Mouse (Mus musculus): ENCODE results near the gene Erich2.

The Erich2 gene

DNA sequence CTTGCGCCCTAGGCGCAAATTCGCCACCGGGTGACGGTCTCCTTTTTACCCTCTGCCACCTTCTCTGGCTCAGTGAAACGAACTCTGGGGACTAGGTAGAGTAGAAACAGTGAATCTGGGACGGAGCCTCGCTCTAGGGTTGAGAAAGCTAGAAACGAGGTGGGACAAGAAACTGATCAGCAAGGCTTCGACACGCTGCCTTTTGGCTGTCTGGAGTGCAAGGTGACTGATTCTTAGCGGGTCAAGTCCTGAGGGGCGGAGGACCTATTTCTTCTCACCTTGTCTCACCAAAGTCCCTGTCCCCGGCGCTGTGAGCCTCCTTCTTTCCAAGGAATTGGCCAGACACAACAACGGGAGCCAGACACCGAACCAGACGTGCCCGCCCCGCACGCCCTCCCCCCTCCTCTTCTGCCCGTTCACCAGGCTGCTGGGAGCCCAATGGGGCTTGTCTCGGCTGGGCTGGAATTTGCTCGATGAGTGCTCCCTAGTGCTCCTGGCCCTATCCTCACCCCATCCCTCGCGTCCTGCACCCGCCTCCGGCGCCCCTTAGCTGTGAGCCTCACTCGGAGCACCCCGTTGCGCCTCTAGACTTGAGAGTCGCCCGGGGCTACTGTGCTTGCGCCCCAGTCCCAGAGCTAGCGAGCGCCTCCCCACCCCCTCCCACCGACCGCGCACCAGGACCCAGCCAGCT is 54.5 kb downstream of the Erich2 start:
- DNase-seq, result no peak

DNA sequence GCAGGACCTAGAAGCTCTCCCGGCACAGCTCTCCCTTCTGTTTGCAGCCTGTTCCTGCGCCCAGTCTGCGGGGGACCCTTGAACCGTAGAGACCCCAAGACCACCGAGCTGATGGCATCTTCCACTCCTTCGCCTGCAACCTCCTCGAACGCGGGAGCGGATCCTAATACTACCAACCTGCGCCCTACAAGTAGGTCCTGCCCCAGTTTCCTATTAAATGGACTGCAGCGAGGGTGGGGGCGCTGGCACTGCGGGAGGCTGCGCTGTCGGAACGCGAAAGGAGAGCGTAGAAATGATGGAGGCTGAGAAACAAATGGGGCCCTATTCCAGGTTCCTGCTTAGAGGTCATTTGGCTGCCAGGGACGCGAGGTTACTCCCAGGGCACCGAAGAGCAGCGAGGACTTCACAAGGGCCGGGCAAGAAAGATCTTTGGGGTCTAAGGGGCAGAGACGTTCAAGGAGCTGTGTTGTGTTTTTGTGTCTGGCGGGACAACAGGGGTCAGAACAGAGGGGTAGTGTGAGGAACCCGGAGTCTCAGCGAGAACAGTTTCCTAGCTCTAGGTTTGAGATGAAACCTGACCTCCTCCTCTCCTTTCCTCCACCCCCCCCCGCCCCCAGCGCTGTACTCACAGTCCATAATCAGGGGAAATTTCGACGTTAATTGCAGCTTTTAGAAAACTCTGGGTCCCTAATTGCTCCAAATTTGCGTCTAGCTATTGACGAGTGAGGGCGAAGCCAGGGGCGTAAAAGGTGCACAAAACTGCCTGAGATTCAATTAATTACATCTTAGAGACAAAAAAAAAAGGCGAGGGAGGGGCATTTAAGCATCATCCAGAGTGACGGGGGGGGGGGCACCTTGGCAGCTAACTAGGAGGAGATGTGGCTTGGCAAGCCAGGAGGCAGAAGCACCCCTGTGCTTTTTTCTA is 55.4 kb downstream of the Erich2 start:
- no peak for DNase-seq

DNA sequence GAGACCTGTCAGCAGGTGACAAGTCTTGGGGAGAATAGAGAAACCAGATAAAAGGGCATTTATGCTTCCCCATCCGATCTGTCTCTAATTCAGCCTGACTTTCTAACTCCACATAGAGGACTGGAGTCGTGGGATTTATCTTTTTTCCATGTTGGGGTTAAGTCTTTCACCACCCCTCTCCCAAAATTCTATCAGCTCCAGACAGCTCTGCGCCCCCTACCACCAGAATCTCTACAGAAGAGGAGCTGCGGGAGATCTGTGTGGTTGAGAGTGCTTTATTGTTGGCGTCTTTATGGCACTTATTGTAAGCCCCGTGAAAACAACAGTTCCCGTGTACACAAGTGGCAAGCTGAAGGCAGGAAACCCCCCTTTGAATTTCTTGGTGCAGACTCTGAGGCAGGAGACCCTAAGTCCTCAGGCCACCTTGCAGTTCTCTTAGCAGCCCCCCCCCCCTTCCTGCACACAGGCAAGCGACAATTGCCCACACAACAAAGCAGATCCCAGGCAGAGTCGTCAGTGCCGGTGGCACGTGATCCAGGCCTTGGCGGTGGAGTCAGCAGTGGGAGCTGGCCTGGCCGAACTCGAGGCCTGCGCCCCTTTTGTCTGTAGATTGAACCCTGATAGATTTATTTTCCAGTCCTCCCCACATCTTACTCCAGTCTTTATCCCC is 56.2 kb downstream of the Erich2 start:
- DNase-seq, result no peak

DNA sequence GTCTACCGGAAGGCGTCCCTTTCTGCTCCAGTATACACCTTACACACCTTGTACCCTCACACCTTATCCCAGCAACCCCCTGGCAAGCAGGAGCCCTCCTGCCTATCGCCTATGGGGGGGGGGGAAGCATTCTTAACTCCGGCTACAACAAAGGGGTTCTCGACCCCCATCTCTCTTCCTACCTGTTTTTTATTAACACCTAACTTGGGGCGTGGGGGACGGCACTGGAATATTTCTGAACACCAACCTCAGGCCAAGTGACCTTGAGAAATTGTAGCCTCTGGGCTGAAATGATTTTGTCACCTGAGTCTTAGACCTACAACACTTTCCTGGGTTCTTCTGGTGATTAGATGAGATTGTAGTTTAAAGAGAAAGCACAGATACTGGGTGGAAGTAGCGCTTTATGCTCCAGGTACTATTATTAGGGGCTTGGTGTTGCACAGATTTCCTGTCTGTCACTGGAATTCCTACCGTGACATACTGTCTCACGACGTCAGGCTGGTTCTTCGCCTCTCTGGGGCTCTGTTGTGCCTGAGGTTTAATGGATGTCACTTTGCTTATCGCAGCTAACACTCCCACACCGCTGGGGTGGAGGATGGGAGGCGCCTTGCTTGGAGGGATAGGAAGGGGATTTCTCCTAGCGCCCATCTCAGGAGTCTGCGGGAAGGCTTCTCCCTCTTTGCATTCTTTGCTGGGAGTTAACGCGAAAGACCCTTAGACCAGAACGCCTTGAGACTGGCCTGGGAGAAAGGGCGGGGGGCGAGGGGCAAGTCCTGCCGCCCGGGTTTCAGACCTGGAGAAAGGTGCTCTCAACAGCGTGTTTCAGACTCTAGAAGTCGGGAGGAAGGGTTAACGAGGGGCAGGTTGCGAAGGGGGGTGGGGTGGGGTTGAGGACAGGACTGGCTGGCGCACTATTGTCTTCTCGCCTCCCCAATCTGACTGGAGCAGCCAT is 57.3 kb downstream of the Erich2 start:
- no peak for DNase-seq

DNA sequence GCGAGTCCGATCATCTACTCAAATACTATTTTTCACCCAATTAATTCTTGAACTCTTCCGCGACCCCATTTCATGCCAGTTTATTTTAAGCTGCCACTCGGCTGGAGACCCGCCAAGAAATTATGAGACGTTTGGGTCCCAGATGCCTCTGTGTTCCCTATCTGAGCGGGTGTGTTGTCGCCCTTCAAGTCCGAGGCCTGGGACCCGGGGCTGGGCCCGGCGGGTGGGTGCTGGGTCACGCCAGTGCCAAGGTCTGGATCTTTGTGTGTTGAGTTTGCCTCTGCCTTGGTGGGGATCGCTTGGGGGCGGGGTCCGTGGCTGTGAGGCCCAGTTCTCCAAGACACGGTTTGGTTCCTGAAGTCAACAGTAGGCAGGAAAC is 58.0 kb downstream of the Erich2 start:
- DNase-seq, result no peak

DNA sequence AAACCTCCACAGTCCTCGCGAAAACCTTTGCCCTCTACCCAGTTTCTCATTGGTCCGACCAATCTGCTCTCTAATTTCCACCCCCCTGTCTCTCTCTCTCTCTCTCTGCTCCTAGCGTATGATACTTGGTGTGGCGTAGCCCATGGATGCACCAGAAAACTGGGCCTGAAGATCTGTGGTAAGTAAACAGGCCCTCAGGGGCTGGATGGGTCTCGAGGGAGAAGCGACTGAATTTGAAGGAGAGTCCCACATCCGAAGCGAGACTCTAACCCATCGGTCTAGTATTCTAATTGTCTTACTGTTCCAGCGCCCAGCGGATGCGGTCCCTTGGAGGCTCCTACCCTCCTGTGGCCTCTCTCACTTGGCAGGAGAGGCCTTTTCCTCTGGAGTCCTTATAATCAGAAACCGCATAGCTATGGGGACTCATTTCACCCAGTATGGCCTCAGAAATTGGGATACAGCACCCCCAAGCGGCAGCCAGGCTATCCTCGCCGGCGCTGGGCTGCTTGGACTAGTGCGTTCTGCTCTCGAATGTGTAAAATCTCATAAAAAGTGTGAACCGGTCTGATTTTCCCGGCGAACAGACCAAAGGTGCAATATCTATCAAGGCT is 58.6 kb downstream of the Erich2 start:
- peak; percentile 49 for DNase-seq

DNA sequence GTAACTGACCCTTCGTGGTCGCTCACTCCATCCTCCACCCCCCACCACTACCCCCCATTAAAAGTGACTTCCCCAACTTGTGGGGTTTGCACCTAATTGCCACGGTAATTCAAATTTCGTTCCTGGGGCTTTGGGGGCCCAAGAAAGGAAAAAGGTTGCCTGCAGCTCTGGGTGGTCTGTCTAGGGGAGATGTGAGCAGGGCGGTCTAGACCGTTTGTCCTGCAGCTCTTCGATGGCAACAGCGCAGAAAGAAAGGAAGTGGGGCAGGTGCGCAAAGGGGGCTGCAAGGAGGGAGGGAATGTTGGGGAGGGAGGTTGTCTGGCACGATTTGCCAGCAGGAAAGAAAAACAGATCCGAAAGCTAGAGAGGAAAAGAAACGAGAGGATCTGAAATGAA is 59.1 kb downstream of the Erich2 start:
- no peak for DNase-seq

DNA sequence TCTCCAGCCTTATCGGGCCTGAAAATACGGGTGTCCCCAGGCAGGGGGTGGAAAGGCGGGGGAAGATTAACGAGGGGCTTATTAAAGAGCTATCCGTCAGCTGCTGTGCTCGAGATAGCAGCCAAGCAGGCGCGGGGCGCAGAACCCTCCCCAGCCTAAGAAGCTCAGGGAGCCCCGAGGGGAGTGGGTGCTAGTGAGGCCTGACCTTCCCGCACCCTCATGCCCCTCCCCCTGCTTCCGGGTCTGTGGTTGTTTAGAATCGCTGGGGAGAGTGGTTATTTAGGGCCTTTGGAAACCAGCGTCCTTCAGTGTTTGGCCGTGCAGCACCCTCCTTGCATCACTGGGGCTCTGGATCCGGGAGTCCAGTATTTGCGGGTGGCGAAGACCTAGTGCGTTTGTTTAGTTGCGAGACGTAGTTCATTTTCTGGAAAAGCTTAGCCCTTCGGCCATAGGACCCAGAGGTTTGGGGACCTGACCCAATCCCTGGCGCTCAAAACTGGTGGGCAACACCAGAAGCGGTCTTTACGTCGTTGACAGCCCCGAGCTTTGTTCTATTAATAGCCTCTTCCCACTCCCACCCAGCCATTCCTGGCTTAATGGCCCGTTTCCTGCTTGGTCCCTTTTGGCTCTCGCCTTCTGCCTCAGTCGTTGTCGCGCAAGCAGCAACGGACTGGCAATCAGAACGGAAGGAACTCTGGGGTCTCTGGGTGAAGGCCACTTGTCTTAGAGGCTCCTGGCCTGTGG is 59.8 kb downstream of the Erich2 start:
- no peak for DNase-seq

DNA sequence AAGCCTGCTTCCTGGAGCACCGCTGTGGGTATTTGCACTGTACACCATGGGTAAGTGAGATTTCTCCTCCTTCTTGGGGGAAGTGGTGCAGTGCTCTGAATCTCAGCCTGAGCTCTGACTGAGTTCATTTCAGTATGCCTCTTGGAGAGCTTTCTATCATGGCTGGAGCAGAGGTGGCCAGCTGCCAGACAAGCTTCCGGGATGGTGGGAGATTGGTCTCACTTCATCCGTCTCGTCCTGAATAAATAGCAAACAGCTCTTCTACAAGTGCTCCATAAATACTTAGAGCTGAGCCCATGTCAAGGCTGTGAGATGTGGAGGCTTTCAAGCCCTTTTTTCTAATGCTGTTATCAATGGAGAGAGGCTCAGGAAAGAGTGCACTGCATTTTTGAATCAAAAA is 63.1 kb downstream of the Erich2 start:
- DNase-seq, result no peak

DNA sequence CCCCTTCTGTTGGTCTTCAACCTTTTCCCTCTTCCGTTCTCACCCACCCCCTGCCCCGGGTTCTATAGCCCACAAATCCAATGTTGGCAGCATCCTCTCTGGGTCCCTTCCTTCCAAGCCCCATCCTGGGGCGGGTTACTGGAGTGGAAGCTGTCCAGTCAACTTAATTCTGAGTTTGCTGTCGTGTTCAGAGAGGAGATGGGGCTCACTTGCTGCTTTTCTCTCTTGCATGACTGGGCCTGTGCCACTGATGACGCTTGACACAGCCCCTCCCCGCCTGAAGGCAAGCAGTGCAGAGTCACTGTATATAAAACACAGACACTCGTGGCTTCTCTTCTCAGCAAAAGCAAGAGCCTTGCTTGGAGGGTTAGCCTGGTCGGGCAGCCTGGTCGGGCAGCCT is 63.6 kb downstream of the Erich2 start:
- no peak for DNase-seq

DNA sequence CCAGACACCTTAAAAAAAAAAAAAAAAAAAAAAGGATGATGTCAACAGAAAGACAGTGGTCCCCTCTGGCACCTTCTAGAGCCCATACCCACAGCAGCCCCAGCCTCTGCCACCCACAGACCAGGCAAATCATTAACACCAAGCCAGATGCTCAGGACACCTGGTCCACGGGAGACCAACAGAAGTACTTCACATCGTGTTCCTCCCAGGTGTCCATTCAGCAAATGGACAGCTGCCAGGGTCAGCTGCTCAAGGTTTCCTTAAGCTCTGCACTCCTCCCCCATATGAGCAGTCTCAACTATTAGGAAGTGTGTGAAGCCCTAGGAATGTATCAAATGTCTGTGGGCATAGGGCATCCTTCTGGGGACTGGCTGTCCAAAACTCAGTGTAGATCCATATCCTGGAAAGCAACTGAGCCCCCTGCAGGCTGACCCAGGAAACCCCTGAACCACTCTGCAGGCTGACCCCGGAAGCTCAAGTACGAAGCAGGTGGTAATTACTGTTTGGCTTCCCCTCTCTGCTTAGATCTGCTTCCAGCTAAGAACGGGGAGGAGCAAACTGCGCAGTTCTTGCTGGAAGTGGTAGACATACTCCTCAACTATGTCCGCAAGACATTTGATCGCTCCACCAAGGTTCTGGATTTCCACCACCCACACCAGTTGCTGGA is 65.1 kb downstream of the Erich2 start:
- no peak for DNase-seq

DNA sequence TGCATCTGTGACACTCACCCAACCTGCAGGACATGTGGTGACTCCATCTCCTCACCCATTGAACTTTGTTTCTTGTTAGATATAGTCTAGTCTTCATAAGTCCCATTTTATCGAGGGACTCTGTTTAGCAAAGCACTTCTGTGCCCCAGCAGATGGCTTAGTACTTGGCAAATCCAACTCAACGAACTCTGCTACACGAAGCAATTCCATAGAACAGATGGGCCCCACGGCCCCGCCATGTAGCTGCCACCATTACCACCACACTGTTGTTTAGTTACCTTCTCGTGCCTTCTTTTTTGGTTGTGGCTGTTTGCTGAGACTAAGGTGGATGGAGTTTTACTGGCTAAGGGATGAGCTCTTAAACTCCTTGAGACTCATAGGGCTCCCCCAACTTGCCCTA is 79.6 kb downstream of the Erich2 start:
- DNase-seq, result no peak
